Mouse (Mus musculus): ENCODE measurements around the gene Adss. TPM values are rescaled to one million over a fixed set of nuclear protein-coding genes. Genes with fewer than 3 reads are reported as not detected.

Adss gene
- polyA plus RNA-seq, 1 experiment from 2014 or later: 63.1 TPM

DNA sequence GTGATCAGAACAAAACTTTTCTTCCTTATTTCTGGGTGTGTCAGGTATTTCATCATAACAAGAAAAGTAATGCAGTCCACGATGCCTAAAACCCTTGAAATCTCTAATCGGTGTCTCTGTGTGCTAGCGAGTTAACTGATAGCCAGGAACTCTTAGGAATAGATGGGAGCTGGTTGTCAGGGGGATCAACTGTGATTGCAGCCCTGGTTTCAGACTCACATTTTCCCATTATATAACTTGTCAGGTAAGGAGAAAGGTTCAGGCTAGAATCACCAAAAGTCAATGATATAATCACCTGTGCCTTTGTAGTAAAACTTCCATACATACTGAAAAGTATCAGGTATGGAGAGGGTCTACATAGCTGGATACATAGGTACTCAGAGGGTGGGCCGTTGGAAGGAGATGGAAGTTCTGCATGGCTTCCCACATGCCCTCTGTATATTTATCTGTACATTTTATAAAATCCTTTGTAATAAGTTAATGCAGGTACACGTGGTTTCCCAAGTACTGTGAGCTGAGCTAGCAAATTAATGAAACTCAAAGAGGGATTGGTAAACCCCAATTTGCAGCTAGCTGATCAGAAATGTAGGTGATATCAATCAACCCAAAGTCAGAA is 81.8 kb downstream of the Adss start:
- no peaks in the 10 kb centered on the region for H3K4me1 ChIP-seq (ENCODE audit: insufficient read depth)
- no peaks in the 10 kb centered on the region for H3K27me3 ChIP-seq (ENCODE audit: insufficient read depth, low read length)
- no peak overlapping the region for H3K9ac ChIP-seq
- no peak overlapping the region for H3K4me2 ChIP-seq
- WGBS: 81% methylated on average over 5 of the region's 5 CpGs
- H3K27ac ChIP-seq (ENCODE audit: low read depth): no peak overlapping the region
- no peak for TF ChIP-seq CTCF (IDR thresholded peaks at IDR 0.05; ENCODE audit: low read depth)
- H3K4me3 ChIP-seq (ENCODE audit: low read depth, low read length): no peak overlapping the region
- no peak for ATAC-seq (ENCODE audit: insufficient read depth)
- no peaks in the 10 kb centered on the region for H3K9me3 ChIP-seq (ENCODE audit: low read depth, low read length)
- no peak for DNase-seq
- no peaks in the 10 kb centered on the region for H3K36me3 ChIP-seq (ENCODE audit: insufficient read depth)

DNA sequence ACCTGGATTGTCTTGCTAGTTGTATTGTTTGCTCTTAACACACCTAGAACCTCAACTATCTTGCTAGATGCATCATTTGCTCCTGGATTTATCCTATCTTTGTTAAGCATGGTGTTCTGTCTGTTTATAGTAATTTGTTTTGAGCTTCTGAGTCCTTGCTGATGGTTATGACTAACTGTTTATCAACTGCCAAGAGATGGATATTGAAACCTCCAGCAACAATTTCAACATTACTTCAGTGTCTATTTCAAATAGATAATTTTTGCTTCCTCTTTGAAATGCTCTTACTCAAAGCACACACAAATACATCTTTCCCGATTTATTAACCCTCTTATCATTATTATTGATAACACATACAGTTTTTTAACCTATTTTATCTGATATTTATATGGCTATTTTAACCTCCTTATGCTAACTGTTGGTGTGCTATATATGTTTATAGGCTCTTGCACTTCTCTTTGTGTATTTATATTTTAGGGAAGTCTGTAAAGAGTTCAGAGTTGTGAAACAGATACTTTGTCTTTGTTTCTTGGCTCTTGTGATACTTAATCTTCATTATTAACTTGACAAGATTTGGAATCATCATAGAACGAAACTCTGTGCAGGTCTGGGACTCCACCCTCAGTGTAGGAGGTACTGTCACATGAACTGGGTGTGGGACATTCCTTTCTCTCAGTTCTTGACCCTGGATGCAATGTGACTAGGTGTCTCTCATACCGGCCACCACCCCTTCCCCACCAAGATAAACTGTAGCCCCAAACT is 82.5 kb downstream of the Adss start:
- no peak for TF ChIP-seq CTCF (IDR thresholded peaks at IDR 0.05; ENCODE audit: low read depth)
- ATAC-seq (ENCODE audit: insufficient read depth): no peak

More for the DNA sequence above, 82.5 kb downstream of the Adss start:
- DNase-seq: no peak
- Histone ChIP-seq H3K36me3 (ENCODE audit: insufficient read depth) (no peaks in the 10 kb centered on the region), H3K27ac (ENCODE audit: low read depth) (no peak overlapping the region), H3K4me3 (ENCODE audit: low read depth, low read length) (no peak overlapping the region), H3K9me3 (ENCODE audit: low read depth, low read length) (no peaks in the 10 kb centered on the region), H3K4me2 (no peak overlapping the region), H3K4me1 (ENCODE audit: insufficient read depth) (no peaks in the 10 kb centered on the region), H3K9ac (no peak overlapping the region), H3K27me3 (ENCODE audit: insufficient read depth, low read length) (no peaks in the 10 kb centered on the region)
- WGBS: 63% methylated on average over 3 of the region's 3 CpGs

Other genes with a start within 250 kb of the Adss start
- gene 1700016C15Rik, start 66.7 kb downstream of the Adss start, polyA plus RNA-seq (2014; fragmentation: Nextera tagmentation; extraction: Ambion mirVana): not detected in 2 replicates
- gene Catspere2, start 186.9 kb upstream of the Adss start, polyA plus RNA-seq (2014; fragmentation: Nextera tagmentation; extraction: Ambion mirVana): 0.14 and 0.53 TPM in 2 replicates

Measured in lung, embryonic 14.5 days (tissue).